Mouse (Mus musculus) NIH3T3 (cell line): ENCODE data around the gene Gm2042.
"Not testable (repeated sequence)": the region's sequence is repeated elsewhere in the genome, so short reads cannot be mapped to it uniquely, and the experiment has no call there.

Experiments
- DNase-seq: peaks from one replicate; pipeline ENCODE4 v3.0.0-alpha.2; 2012; ENCODE audit warnings: low read depth

The Gm2042 gene

DNA sequence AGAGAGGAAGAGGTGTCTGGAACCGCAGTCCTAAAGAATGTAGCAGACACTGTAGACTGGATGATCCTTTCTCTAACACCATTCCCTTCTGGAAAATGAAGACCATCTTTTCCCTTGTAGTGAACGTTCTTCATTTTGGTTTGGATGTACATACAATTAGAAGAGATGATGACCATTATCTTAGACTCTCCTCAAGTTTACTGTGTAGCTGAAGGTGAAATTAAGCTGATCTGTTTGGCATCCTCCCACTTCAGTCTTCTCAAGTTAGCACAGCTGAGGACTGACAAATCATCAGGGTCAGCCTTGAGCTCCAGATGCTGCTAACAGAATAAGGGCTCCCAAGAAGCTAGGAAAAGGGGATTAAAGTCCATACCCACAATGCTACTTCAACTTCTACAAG lies at the start of gene Gm2042:
Gene Gm2042, plus strand, starts transcription at position 301 of the 400 bp plus-strand sequence.
- not testable (repeated sequence) for DNase-seq

DNA sequence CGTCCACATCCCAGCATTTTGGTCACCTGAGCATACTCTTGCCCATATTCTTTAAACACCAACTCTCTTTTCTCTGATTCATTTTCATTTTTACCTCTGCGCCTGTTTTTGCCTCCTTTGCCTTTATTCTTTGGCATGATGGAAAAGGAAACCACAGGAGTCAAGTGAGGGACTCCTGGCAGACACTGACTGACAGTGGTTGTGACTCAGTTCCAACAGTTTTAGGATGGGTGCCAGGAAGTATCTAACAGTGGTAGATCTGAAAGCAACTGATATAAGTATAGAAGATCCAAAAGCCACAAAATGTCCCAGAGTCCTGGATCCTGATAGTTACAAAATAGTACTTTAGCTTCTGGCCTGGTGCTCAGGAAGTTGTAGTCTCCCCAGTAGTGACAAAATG lies 34.2 kb upstream of the Gm2042 start, which contains the start of gene Gm2035:
Gene Gm2035, minus strand, starts transcription at position 137 of the 400 bp plus-strand sequence.
- DNase-seq: not testable (repeated sequence)

DNA sequence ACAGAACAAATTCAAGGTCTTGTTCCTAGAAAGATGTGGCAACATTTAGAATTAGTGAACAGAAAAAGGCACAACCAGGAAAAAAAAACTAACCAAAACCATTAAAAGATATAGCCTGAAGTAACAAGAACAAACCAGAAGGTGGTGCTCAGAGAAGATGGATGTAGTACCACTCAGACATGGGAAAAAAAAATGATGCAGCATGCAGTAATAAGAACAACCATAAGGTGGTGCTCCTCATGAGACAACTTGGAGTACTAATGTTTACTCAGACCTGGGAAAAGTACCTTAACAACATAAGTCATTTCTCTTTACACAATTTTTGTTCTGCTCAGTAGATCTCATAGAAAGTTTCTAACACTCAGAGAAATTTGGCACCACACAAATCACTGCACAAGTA lies 30.1 kb downstream of the Gm2042 start:
- DNase-seq: not testable (repeated sequence)

DNA sequence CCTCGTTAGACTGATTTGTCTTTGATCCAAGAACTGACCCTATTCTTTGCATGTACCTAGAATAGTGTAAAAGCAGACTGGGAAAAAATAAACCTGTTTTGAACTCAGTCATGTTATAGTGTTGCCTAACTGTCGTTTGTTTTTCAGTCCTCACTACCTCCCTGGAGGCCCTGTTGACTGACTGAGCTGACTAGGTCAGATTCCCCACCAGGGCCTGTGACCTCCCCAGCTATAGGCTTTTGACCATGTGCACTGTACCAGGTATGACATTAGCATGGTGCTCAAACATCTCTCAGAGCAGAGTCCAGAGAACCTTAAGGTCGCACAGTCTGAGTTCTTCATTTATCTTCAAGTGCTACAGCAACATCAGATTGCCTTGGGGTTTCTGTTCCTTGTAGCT lies 50.2 kb downstream of the Gm2042 start:
- not testable (repeated sequence) for DNase-seq
